Mouse (Mus musculus): ENCODE data around the gene Olfr316.

Gene Olfr316

DNA sequence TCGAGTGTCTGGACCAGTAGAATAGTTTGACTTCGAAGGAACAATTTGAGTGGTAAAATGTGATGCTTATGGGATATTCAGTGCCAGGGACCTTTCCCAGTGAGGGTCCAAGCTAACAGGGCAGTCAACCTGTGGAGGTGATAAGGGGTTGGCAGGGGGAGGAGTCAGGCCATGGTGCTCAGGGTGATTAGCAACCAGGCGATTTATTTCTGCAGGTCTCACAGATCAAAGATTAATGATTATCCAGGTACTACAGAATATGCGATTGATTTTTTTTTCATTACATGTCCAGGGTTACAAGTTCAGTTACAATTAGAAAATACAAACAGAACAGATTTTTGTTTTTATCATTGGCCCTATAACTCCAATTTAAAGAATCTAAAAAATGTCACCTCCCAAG is 51.3 kb downstream of the Olfr316 start:
- in situ Hi-C loops (cut with MboI, MseI): no loop called here

DNA sequence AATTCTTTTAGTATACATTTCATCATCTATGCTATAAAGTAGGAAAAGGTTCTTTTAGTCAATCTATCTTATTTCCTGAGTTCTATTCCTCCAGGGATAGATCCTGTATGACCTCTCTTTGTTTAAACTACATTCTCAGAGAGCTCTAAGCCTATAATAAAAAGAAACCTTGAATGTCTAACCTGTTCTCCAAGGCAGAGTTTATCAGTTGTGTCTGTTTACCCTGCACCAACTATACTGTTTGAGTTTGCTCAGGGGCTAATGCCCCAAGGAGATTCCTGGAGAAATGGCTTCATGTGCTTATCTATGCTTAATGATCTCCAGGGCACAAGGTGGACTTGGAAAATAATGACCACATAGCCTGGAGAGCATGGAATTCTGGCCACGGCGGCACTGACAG is 51.9 kb downstream of the Olfr316 start:
- in situ Hi-C loops (cut with MboI, MseI): no loop called here
